Mouse (Mus musculus) erythroblast, adult 5-6 weeks (primary cell): Measurements from ENCODE around the gene Map6d1. TPM values are rescaled to one million over a fixed set of nuclear protein-coding genes. Genes with fewer than 3 reads are reported as not detected.
A peak's percentile ranks its signal among the peaks of the same experiment; 100 is the strongest.

ENCODE experiments used
- ATAC-seq: replicated peaks from 2 replicates; pipeline ENCODE4 v1.8.0; 2016; ENCODE audit warnings: moderate number of reproducible peaks, mild to moderate bottlenecking, moderate TSS enrichment, inconsistent platforms; ENCODE audit not compliant: poor library complexity, low FRiP score, severe bottlenecking
- total RNA-seq, 2 experiments: library from RNA; stranded (forward) in 1 of 2; stranded (reverse) in 1 of 2; fragments of 150-400 nt in 1 of 2; fragments of 200-764, 138-1000 nt in 1 of 2; gene quantifications; 2 replicates each; pipeline versions ENCODE4 v1.2.3 to v1.2.4; 2015 to 2017; ENCODE audit warnings: low replicate concordance in 2 of 2

The Map6d1 gene
- total RNA-seq (2015; ENCODE audit: low replicate concordance), result not detected in 2 replicates
- not detected in 2 replicates for total RNA-seq (2017; ENCODE audit: low replicate concordance)

DNA sequence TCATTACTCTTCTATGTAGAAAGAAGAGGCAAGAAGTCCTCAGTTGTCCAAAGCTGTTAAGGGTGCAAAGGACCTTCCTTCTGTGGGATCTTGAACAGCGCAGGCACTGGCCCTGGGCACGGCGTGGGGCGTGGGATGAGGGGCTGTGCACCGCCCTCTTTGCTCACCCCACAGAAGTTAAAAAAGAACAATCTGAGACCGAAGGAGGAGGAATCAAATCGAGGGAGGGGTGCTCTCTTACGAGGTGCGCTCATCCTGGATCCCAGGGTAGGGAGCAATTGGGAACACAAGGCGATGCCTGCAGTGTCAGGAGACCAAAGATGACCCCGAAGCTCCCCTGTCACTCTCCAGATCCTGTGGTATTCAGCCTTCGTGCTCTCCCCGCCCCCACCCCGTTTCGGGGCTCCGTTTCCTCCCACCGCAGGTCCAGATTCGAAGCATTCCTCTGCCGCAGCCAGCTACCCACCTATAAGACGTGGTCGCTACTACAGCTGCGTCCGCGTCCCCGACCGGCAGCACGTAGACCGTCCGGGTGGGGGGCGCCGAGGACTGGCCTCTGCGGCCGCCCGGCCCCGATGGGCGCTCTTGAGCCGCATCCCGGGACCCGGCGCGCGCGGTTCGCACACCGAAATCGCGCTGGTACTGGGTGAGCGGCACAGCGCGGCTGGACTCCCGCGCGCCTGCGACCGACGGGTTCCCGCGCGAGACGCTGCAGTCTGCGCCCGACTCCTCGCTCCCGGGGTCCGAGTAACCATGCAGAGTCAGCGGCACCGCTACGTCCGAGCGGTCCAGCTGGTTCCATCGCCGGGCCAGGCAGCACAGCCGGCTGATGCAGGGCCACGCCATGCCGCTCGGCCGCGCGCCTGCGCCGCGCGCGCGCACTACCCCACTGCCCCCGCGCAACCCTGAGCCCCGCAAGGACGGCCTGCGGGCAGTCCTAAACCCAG lies at the start of gene Map6d1:
TSS of gene Map6d1 (minus strand) at position 891 of the 947 bp plus-strand sequence.
- no peak for ATAC-seq

DNA sequence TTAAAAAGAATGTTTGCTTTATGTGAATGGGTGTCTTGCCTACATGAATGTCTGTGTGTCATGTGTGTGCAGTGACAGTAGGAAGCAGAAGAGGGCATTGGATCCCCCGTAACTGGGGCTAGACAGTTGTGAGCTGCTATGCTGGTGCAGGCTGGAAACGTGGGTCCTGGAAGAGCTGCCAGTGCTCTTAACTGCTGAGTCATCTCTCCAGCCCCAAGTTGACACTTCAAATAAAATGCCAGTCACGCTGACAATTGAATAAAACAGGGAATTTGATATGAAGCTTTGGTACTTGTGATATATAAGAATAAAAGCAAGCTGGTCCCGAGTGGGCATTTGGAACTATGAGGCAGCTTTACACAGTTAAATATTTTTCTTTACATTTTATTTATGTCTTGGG lies 39.1 kb upstream of the Map6d1 start:
- ATAC-seq, result peak; percentile 49

DNA sequence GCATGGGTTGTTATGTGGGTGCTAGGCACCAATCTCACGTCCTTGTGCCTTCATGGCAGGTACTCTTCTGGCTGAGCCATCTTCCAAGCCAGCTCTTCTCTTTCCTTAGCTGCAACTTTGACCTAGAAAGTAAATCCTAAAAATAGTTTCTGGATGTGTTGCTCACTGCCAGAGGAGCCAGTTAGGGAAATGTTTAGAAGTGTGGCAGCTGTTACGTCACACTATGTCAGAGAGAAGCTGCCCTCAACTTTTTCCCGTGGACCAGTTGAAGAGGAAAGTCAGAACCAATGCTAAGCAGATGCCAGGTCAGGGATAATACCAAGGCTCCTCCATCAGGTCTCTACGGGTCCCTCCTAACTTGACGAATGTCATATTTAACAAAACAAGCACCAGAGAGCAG lies 38.2 kb upstream of the Map6d1 start:
- ATAC-seq, result no peak

DNA sequence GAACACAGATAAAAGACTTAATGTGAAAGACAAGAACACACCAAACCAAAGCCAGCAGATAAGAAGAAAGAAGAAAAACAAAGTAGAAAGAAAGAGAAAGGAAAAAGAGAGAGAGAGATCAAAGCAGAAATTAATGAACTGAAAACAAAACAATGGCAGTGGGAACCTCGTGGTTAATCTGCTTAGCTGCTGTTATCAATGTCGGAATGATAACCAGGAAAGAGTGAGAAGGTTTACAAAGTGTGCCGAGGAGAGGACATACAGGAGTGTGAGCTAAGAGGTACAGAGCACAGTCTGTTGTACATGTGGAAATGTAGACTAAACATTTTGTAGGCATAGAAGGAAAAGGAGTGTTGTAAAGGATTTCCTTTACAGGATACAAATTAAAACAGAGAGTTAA lies 31.8 kb upstream of the Map6d1 start:
- no peak for ATAC-seq

DNA sequence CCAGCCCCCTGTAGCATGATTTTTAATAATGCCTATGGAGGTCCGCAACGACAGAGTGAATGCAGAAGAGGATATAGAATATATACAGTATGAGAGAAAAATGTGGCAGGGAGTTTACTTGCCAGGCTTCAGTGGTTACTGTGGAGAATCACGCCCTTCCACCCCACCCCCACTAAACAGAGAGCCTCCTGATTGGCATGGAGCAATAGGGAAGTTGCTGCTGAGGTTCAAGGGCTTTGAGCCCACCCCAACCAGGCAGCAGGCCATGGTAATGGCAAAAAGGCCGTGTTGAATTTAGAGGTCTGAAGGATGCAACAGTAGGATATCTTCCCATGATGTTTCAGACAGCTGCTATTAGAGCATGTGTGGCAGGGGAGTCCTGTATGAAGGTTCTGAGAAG lies 30.2 kb upstream of the Map6d1 start:
- ATAC-seq, result no peak

DNA sequence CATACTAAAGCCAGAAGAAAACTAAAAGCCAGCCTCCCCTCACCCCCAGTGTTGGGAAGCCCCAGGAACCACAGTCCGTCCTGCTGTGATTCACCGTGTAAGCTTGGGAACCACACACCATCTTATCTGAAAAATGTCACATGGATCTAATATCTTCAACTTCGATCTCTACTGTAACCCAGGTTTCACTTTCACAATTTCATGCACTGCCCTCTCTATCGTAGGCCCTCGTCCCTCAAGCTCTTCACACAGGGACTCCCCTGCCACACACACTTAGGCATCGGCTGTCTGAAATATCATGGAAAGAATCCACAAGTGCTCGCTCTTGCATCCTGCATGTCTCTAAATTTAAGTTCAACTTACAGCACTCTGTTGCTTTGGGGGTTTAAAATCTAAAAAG lies 23.9 kb upstream of the Map6d1 start:
- no peak for ATAC-seq

DNA sequence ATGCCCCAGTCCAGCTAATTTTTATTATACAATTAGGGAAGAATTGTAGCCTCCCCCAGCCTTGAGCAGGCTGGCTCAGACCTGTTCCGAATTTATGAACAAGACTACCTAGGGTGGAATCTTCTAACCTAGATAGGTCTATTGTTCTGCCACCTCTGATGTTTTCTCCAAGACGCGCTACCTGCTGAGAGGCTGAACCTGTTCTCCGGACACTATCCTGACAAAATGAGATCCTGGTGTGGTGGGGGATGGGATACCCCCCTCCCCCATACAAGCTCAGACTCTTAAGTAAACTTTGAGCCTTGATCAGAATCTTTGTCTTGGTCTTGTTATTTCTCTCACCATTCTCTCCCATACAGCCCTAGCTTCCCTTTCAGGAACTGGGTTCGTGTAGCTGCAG lies 16.8 kb upstream of the Map6d1 start:
- ATAC-seq, result no peak

DNA sequence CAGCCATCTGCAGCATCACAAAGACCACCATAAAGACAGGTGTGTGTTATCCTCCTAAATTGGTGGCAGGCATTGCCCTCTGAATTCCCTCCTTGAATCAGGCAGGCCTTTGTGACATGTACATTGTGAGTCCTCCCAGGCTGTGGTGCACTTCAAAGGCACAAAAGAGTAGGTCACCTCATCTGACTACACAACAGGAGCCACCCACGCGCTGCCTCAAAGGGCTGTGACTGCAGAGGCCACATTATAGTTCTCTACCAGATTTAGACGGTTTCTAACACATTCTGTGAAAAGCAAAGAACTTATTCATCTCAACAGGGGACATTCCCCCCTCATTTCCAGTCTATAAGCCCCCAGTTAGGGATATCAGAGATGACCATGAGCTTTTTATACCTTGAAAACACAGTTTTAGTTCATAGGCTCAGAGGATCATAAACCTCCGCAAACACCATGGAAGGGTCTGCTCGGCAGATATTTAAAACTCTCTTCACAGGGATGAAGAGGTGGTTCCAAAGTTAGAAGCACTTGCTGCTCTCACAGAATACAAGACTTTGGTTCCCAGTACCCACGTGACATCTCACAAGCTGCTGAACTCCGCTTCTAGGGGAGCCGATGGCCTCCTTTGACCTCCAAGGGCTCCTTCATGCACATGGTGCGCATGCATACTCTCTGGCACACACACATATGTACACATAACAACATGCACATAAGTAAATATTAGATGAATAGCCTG lies 7.5 kb upstream of the Map6d1 start:
- no peak for ATAC-seq

DNA sequence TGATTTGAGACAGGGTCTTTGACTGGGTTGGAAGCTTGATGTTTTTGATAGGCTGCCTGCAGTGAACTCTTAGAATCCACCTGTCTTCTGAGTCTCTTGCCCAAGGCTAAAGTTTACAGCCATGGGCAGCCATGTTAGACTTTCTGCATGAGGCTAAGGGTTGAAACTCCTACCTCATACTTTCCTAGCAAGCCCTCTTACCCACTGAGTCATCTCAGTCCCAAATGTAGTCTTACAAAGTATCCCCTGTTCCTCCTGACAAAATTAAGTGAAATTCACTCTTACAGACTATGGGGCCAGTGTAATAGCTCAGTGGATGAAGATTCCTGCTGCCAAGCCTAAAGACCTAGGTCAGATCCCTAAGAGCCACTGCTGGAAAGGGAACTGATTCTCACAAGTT lies 5.9 kb upstream of the Map6d1 start:
- ATAC-seq, result no peak

DNA sequence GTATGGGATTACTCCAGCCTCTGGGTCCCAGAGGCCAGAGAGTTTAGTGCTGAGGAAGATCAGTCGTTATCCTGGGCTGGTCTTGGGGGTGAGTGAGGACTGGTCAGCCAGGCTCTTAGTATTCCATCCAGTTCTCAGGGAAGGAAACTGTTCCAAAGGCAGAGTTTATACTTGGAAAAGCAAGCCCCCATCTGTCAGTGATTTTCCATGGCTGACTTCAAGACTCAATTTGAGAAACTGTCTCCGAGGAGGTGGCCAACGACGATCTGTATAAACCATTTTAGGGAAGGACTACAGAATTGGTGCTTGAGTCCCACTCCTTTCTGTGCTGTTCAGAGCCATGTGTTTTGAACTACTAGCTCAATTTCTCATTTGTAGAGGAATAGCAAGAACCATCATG lies 2.5 kb downstream of the Map6d1 start:
- no peak for ATAC-seq

DNA sequence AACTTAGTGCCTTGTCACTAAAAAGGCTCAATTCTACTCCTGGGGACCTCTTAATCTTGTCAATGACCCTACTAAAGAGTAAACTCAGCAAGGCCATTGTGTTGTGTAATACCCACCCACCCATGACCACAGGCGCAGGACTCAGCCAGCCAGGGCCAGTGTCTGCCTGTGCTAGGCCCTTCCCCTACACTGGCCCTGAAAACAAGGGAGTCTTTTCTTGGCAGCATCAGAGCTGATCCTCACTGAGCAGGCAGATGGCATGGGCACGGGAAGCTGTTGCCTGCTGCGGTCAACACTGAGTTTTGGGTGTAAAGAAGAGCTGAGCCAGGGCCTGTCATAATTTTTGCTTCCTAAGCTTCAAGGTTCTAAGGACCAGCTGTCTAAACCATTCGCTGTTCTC lies 3.7 kb downstream of the Map6d1 start:
- ATAC-seq, result no peak

DNA sequence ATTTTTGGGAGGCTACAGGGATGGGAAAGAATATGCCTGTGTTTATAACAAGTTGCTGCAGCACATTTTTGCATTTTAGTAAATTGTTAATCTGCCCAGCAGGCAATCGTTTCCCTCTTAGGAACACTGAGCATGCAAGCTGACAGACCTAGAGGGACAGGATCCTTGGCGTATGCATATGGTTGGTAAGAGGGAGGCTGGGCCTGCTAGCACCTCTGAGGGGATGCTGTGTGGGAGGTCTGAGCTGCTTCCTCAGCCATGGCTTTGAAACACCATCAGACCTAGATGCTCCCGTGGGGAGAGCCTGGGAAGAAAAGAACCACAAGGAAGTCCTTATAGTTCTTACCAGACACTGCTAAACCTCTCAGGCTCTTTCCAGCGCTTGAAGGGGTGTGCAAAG lies 6.8 kb downstream of the Map6d1 start:
- no peak for ATAC-seq

DNA sequence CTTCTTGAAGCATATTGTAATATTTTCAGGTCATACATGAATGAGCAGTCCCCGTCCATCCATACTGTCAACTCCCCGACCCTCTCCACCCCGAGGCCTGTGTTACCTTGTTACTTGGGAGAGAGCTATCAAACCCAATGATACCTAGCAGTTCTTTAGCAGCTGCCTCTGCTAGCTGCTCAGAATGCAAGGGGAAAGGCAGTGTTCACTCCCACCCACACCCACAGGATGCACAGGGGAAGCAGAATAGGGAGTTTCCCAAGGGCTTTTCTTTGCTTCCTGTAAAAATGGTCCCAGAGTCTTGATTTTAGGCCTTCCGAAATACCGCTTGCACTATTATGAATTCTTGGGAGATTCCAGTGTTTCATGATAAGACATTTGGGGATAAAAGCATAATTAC lies 13.0 kb downstream of the Map6d1 start:
- no peak for ATAC-seq

DNA sequence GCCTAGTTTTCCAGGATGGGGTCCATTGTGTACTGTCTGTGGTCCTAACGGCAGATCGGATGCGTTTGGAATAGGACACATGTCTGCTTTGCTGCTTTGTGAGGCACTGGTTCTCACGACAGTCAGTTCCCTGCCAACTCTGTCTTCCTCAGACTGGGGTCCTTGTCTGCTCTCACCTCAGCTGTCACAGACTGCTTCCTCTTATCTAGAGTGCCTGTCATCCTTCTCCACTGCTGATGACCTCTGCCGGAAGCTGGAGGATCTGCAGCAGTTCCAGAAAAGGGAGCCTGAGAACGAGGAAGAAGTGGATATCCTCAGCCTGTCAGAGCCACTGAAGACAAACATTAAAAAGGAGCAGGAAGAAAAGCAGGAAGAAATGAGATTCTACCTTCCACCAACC lies 13.7 kb downstream of the Map6d1 start:
- no peak for ATAC-seq

DNA sequence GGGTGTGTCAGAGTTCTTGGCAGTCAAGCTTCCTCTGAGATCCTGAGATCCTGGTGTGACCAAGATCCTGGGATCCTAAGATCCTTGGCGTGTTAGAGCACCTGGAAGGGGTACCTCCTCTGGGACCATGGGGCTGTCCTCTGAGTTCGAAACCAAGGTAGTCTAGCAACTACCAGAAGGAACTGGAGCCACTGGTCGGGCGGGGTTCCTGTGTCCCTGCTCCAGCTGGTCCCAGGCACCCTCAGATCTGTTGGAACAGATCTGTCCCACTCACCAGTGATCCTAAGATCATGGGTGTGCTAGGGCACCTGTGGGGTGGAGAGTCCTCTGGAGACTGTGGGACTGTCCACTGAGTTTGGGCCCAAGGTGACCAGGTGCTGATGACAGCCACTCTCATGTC lies 14.5 kb downstream of the Map6d1 start:
- ATAC-seq, result no peak

DNA sequence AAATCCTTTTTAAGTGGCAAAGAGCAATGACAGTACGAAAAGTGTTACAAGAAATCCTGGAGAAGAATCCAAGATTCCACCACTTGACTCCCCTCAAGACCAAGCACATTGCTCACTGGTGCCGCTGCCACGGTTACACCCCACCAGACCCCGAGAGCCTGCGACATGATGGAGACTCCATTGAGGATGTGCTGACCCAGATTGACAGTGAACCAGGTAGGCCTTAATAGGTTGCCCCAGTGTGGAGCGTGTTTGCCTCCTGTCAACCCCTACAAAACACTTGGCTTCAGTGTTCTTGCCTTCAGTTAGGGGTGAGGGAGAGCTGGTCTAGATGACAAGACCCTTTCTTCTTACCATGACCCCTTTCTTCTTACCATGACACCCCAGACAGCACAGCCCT lies 18.4 kb downstream of the Map6d1 start:
- ATAC-seq, result no peak

DNA sequence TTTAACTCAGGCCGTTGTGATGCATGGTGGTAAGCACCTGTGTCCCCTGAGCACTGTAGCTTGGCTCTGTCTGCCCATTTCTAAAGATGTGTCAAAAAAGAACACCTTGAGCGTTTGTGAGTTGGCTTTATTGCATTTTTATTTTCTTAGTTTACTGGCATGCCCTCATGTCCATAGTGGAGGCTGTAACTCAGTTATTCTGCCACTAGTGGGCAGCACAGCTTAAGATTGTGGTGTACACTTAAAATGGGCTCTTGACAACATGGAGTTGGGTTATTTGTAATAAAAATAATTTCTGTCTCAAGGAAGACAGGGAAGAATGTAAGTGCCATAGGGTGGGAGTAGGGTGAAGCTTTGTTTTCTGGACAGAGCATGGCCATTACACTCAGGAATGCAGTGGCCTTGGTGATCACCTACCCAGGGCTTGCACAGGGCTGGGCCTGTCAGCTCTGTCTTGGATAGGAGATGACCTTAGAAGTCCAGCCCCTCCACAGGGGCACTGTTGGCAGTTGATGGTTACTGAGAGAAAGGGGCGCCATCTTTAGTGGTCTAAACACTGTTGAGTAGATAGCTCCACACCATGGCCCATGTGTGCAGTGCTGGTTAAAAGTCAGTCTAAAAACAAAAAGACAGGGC lies 27.4 kb downstream of the Map6d1 start:
- ATAC-seq, result peak; percentile 88

DNA sequence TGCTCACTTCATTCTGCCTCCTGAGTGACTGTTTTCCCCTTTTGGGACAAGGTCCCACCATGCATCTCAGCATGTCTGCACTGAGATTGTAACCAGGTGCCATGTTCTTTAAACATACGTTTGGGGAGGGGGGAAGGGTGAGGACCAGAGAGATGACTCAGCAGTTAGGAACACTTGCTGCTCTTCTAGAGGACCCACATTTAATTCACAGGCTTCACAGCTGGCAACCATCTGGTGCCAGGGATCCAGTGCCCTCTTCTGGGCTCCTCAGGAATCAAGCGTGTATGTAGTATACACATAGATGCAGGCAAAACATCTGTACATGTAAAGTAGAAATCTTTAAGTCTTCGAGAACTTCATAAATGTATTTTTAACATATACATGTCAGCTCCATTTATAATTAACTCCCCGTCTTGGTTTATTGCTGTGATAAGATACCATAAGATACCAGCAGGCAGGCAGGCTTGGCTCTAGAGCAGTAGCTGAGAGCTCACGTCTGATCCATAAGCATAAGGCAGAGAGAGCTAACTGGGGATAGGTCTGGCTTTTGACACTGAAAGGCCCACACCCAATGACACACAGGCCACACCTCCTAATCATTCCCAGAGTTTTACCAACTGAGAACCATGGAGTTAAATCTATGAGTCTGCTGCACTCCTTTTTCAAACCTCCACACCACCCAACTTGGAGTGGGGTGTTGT lies 41.5 kb downstream of the Map6d1 start:
- no peak for ATAC-seq

DNA sequence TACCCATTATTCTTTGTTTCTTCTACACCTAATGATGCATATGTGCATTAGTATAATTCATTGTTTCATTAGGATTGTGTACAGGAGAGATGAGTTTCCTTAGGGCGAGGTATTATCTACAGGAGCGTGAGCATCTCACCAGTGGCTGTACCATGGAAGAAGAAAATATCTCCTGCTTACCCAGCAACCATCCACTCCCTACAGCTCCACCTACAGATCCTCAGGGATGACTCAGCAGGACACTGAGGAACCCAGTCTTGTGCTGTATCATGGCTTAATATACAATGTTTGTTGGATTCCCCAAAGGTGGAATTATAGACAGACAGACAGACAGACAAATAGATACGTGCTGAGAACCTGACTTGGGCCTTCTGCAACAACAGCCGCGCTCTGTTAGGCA lies 44.2 kb downstream of the Map6d1 start:
- ATAC-seq, result 0 out of 2 replicates have a peak, but pooled peaks have one; percentile 48

DNA sequence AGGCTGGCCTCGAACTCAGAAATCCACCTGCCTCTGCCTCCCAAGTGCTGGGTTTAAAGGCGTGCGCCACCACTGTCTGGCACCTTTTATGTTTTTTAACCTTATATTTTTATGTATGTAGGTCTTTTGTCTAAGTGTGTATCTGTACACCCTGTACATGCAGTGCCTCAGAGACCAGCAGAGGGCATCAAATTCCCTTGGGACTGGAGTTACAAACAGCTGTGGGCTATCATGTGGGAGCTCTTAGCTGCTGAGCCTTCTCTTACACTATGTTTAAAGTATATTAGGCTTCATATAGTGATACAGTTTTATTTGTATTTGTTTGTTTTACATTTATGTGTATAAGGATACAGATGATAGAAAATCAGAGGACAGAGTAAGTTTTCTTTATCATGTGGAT lies 45.6 kb downstream of the Map6d1 start:
- ATAC-seq, result no peak
